Mouse (Mus musculus): ENCODE measurements around the gene Klk1b27.
"Not testable (repeated sequence)": the region's sequence is repeated elsewhere in the genome, so short reads cannot be mapped to it uniquely, and the experiment has no call there.

Klk1b27 gene

GRCm38 (mm10) chr7:44051990-44052389, at the start of gene Klk1b27:
Klk1b27 (plus strand) TSS chr7:44052290.
- DNase-seq (ENCODE audit: low spot score in 2 of 2): not testable (repeated sequence)

DNA sequence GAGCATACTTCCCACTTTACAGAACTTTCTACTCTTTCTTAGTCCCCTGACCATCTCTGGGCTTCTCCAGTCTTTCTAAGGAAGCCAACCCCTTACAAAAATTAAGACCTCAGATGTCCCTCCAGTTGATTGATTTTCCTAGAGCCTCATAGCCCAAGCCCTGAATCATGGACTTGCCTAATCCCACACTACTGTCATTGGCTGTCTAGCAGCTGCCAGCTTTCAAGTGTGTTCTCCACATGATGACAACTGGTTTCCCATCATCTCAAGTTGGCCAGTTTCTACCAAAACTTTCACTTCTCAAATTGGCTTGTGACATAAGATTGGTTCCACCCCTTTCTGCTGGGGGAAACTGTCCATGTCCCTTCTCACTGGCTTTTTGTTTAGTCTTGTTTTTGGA, 47.2 kb upstream of the Klk1b27 start:
- DNase-seq (ENCODE audit: low spot score in 2 of 2): no peak

- not testable (repeated sequence) for DNase-seq (ENCODE audit: low spot score in 2 of 2)
Measured at GRCm38 (mm10) chr7:44011868-44012267, 40.2 kb upstream of the Klk1b27 start, which contains the start of gene Klk1b26. Klk1b26 (plus strand) TSS chr7:44012168.

DNA sequence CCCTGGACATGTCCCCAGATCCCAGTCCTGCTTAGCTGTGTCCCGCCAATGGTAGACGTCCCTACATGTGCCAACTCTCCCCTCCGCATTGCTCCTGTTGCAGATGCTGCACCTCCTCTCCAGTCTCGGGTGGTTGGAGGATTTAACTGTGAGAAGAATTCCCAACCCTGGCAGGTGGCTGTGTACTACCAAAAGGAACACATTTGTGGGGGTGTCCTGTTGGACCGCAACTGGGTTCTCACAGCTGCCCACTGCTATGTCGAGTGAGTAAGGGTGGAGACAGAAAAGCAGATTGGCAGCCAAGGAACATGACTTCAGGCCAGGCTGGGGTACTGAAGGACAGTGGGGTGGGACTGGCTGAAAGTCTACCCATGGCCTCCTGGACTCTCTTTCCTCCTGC, 37.4 kb upstream of the Klk1b27 start:
- DNase-seq (ENCODE audit: low spot score in 2 of 2): not testable (repeated sequence)

GRCm38 (mm10) chr7:44015071-44015470, 37.0 kb upstream of the Klk1b27 start:
- DNase-seq (ENCODE audit: low spot score in 2 of 2): no peak

- DNase-seq (ENCODE audit: low spot score in 2 of 2): no peak
Measured at GRCm38 (mm10) chr7:44072117-44072516, 20.0 kb downstream of the Klk1b27 start.

GRCm38 (mm10) chr7:44077703-44078102, 25.6 kb downstream of the Klk1b27 start:
- DNase-seq (ENCODE audit: low spot score in 2 of 2): no peak

DNA sequence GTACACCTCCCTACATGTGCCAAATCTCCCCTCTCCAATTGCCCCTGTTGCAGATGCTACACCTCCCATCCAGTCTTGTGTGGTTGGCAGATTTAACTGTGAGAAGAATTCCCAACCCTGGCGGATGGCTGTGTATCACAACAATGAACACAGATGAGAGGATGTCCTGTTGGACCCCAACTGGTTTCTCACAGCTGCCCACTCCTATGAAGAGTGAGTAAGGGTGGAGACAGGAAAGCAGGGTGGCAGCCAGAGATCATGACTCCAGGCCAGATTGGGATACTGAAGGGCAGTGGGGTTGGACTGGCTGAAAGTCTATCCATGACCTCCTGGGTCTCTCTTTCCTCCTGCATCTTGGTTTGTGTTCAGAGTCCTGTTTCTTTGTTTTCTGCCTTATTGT, 44.0 kb downstream of the Klk1b27 start:
- no peak for DNase-seq (ENCODE audit: low spot score in 2 of 2)

DNA sequence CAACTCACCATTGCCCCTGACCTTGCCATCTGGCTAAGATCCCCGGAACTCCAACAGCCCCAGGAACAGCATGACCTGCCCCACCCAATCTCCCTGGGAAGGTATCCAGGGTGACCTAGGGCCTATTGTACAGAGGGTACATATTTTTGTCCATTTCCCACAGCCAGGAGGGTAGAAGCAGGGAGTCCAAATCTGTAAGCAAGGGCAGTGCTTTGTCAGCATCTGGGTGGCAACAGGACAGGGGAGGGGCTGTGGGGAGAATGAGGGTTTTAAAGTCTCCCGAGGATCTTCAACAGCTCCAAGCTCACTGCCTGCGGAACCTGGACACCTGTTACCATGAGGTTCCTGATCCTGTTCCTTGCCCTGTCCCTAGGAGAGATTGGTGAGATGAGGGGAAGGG, 49.9 kb downstream of the Klk1b27 start, which contains the start of gene Klk1b21:
TSS of gene Klk1b21 (plus strand) at position 301 of the 400 bp plus-strand sequence.
- DNase-seq (ENCODE audit: low spot score in 2 of 2): not testable (repeated sequence)
